Mouse (Mus musculus) hindlimb bud, embryonic 11.5 days (tissue): Measurements from ENCODE around the gene B9d1.

Source experiments
- DNase-seq: peaks from one replicate; pipeline ENCODE4 v3.0.0-alpha.2; 2012; ENCODE audit warnings: low read depth, low spot score; ENCODE audit errors: extremely low spot score

B9d1 gene

GRCm38 (mm10) chr11:61489085-61489484, 15.9 kb upstream of the B9d1 start:
- DNase-seq, result no peak

- no peak for DNase-seq
Measured at GRCm38 (mm10) chr11:61489874-61490273, 15.1 kb upstream of the B9d1 start.

- DNase-seq, result no peak
Measured at GRCm38 (mm10) chr11:61490944-61491520, 13.9 kb upstream of the B9d1 start.

- no peak for DNase-seq
Measured at GRCm38 (mm10) chr11:61492749-61493401, 12.1 kb upstream of the B9d1 start.

- DNase-seq, result no peak
Measured at GRCm38 (mm10) chr11:61493525-61494128, 11.3 kb upstream of the B9d1 start.

GRCm38 (mm10) chr11:61494129-61494997, 10.6 kb upstream of the B9d1 start, which contains the start of gene Mapk7:
Mapk7 (minus strand) TSS chr11:61494406.
- peak; percentile 97 for DNase-seq

GRCm38 (mm10) chr11:61495528-61495927, 9.4 kb upstream of the B9d1 start:
- DNase-seq, result no peak

- no peak for DNase-seq
Measured at GRCm38 (mm10) chr11:61497490-61497889, 7.5 kb upstream of the B9d1 start.

GRCm38 (mm10) chr11:61498736-61499504, 6.0 kb upstream of the B9d1 start:
- DNase-seq, result no peak

- DNase-seq, result no peak
Measured at GRCm38 (mm10) chr11:61503933-61504332, 1.0 kb upstream of the B9d1 start.

GRCm38 (mm10) chr11:61514953-61515352, 10.0 kb downstream of the B9d1 start:
- no peak for DNase-seq

- no peak for DNase-seq
Measured at GRCm38 (mm10) chr11:61517971-61518370, 13.0 kb downstream of the B9d1 start.

GRCm38 (mm10) chr11:61518871-61519270, 13.9 kb downstream of the B9d1 start:
- no peak for DNase-seq

- DNase-seq, result no peak
Measured at GRCm38 (mm10) chr11:61519484-61520107, 14.7 kb downstream of the B9d1 start.

GRCm38 (mm10) chr11:61526872-61527271, 21.9 kb downstream of the B9d1 start:
- no peak for DNase-seq

GRCm38 (mm10) chr11:61529268-61529713, 24.3 kb downstream of the B9d1 start:
- no peak for DNase-seq

- DNase-seq, result no peak
Measured at GRCm38 (mm10) chr11:61532820-61533219, 27.9 kb downstream of the B9d1 start.

- DNase-seq, result no peak
Measured at GRCm38 (mm10) chr11:61533571-61533970, 28.6 kb downstream of the B9d1 start.

- no peak for DNase-seq
Measured at GRCm38 (mm10) chr11:61535530-61535929, 30.6 kb downstream of the B9d1 start.

- DNase-seq, result no peak
Measured at GRCm38 (mm10) chr11:61536952-61537351, 32.0 kb downstream of the B9d1 start.
